Mouse (Mus musculus): ENCODE data around the gene Mcu.

Mcu gene

GRCm38 (mm10) chr10:59616522-59616921 lies at the start of gene Mcu:
TSS of gene Mcu (minus strand) at chr10:59616692.
- peak; percentile 87 for DNase-seq (ENCODE audit: low read depth)

- no peak for DNase-seq (ENCODE audit: low read depth)
Measured at GRCm38 (mm10) chr10:59665503-59666291, 49.2 kb upstream of the Mcu start.

GRCm38 (mm10) chr10:59664765-59665164 lies 48.3 kb upstream of the Mcu start:
- no peak for DNase-seq (ENCODE audit: low read depth)

GRCm38 (mm10) chr10:59656799-59657198 lies 40.3 kb upstream of the Mcu start:
- no peak for DNase-seq (ENCODE audit: low read depth)

- no peak for DNase-seq (ENCODE audit: low read depth)
Measured at GRCm38 (mm10) chr10:59646821-59647378, 30.4 kb upstream of the Mcu start.

- no peak for DNase-seq (ENCODE audit: low read depth)
Measured at GRCm38 (mm10) chr10:59645153-59645552, 28.7 kb upstream of the Mcu start.

GRCm38 (mm10) chr10:59644710-59645109 lies 28.2 kb upstream of the Mcu start:
- DNase-seq (ENCODE audit: low read depth): no peak

- DNase-seq (ENCODE audit: low read depth): no peak
Measured at GRCm38 (mm10) chr10:59643645-59644044, 27.2 kb upstream of the Mcu start.

- DNase-seq (ENCODE audit: low read depth): peak; percentile 80
Measured at GRCm38 (mm10) chr10:59642659-59643377, 26.3 kb upstream of the Mcu start.

GRCm38 (mm10) chr10:59638576-59638975 lies 22.1 kb upstream of the Mcu start:
- peak; percentile 53 for DNase-seq (ENCODE audit: low read depth)

GRCm38 (mm10) chr10:59637596-59638124 lies 21.2 kb upstream of the Mcu start:
- no peak for DNase-seq (ENCODE audit: low read depth)

- DNase-seq (ENCODE audit: low read depth): peak; percentile 42
Measured at GRCm38 (mm10) chr10:59636751-59637533, 20.4 kb upstream of the Mcu start.

- no peak for DNase-seq (ENCODE audit: low read depth)
Measured at GRCm38 (mm10) chr10:59636048-59636447, 19.6 kb upstream of the Mcu start.

GRCm38 (mm10) chr10:59629506-59629782 lies 13.0 kb upstream of the Mcu start:
- DNase-seq (ENCODE audit: low read depth): no peak

- no peak for DNase-seq (ENCODE audit: low read depth)
Measured at GRCm38 (mm10) chr10:59628641-59629505, 12.4 kb upstream of the Mcu start.

- DNase-seq (ENCODE audit: low read depth): no peak
Measured at GRCm38 (mm10) chr10:59623496-59623895, 7.0 kb upstream of the Mcu start.

- DNase-seq (ENCODE audit: low read depth): no peak
Measured at GRCm38 (mm10) chr10:59621355-59621754, 4.9 kb upstream of the Mcu start.

GRCm38 (mm10) chr10:59617776-59618175 lies 1.3 kb upstream of the Mcu start:
- no peak for DNase-seq (ENCODE audit: low read depth)

- DNase-seq (ENCODE audit: low read depth): no peak
Measured at GRCm38 (mm10) chr10:59615981-59616520, 441 bp downstream of the Mcu start, which contains the start of gene Gm10322. TSS of gene Gm10322 (plus strand) at chr10:59616063.

GRCm38 (mm10) chr10:59615411-59615810 lies 1.1 kb downstream of the Mcu start:
- no peak for DNase-seq (ENCODE audit: low read depth)

GRCm38 (mm10) chr10:59614141-59614540 lies 2.4 kb downstream of the Mcu start:
- no peak for DNase-seq (ENCODE audit: low read depth)

Data from fibroblast of lung, adult 2 months (primary cell).